Mouse (Mus musculus) regulatory T cell (primary cell): ENCODE results near the gene Olfr323.

Source experiments
- in situ Hi-C: fragments of 300-600 bp; cut with MboI, MseI; formaldehyde crosslinking; loops from one replicate; pipeline ENCODE4 v1.15.1; 2025; ENCODE audit warnings: high pct_unique_total_duplicates

Olfr323 gene

DNA sequence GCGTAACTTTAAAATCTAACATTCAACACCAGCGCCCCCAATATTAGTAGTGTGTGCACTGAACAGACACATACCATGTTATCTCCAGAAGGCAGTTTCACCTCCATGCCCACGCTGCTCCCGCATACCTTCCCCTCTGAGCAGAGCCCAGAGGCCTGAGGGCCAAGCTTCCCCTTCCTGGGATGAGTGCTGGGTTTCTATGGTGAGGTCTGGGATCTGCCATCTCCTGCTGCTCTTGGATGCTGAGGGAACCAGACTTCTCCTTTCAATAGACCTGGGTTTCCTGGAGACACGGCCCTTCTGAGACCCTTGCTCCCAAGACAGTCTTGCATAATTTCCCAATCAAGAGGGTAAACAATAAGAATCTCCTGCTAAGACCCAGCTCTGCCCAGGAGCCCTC, at the start of gene Olfr323:
Gene Olfr323, minus strand, starts transcription at position 101 of the 400 bp plus-strand sequence.
- in situ Hi-C loops, result no loop called here

DNA sequence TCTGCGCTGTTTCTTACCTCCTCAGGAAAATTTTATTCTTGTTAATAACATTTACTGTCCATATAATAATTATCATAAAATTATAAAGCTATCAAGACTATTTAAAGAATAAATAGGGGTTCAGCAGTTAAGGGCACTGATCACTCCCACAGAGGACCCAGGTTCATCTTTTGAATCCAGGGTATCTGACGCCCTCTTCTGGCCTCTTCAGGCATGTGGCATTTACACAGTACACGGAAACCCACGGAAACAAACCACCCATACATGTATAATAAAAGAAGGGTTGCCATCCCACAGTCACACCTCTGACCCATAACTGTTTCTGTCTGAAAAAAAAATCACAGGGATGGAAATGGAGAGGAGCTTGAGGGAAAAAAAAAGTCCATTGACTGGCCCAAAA, 41.5 kb upstream of the Olfr323 start:
- in situ Hi-C loops, result no loop called here

DNA sequence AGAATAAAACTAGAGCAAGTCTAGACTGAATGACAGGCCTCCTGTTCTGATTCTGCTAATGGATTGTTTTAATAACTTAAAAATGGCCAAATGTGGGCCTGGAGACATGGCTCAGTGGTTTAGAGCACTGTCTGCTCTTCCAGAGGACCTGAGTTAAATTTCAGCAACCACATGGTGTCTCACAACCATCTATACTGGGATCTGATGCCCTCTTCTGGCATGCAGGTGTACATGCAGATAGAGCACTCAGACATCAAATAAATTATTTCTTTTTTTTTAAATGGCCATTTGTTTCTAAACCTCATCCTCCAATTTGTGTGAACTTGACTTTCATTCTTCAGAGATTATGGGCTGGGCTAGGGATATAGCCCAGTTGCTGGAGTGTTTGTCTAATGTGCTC, 39.0 kb upstream of the Olfr323 start:
- in situ Hi-C loops, result no loop called here

DNA sequence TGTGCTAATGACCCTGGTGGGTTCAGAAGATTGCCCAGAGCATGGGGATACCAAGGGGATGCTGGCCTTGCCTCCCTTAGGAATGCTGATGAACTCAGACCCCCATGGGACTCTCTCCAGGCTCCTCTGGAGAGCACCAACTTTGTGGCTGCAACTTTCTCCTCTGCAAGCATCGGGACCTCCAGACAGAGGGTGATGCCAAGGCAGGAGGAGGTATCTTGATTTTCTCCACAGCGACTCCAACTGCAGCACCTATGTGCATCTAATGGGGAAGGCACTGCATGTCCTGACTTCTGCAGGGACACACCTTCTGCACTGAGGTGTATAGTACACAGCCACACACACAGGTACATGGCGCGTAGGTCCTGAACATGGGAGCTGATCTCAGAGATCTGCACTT, 28.3 kb upstream of the Olfr323 start, which contains the start of gene Olfr322:
Gene Olfr322, plus strand, starts transcription at position 187 of the 400 bp plus-strand sequence.
- in situ Hi-C loops, result no loop called here

DNA sequence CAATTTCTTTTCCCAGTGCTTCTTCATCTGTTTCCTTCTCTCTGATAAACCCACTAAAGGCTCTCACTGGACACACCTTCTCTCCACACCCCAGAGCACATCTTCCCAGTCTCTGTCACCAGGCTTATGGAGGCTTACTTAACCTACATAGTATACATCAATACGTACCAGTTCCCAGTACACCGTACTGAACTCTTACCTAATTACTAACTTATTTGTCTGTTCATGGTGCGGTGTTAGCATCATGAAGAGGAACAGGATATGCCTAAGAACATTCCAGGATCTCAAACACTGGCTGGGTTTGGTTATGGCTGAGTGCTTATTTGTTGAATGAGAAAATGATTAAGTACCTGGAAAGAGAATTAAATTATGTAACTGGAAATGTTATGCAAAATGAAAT, 24.9 kb upstream of the Olfr323 start:
- in situ Hi-C loops, result no loop called here

DNA sequence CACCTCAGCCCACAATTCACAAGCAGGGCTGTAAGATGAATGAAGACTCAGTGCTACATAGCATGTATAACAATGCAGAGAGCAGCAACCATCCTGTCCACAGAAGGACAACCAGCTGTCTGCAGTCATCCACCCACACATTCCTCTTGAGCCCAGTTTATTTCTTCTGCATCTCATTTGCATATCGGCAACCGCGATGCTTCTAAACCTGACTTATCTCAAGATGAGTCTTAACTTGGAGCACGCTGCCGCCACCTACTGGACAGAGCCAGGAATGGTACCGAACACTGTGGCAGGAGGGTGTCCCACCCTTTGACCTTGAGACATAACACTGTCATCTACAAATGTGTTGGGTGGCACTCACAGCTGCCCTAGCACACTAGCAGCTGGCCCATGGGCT, 13.0 kb upstream of the Olfr323 start:
- in situ Hi-C loops, result loop anchor here (10.0 kb wide), 1 partner anchor 389 kb away; no protein-coding TSS in a partner anchor

DNA sequence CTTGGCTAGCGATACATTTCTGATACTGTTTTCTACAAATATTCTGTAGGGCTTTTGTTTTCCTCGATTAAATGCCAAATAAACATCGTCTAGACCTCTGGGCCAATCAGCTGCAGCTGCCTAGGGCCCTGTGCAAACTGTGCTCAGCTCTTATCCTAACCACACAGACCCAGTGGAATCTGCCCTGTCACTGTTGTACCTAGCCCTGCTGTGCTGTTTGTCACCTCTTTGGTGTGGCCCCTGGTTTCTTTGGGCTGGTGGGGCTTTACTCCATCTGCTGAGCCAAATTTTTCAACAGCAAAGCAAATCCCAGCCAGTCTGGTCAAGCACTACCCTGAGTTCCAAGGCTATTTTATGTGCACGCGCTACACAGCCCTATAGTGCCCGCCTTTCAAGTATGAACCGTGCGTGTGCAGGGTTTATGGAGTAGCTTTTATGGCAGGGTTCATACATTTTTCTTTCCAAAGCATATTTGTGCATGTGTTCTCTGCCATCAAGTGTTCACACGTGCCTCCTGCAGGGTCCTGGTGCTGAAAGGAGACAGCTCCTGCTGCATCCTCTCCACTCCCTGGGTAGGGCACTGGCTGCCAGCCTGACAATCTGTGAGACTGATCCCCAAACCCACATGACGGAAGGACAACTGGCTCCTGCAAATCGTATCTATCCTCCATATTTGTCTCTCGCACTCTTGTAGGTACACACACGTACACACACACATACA, 11.5 kb upstream of the Olfr323 start:
- in situ Hi-C loops, result loop anchor here (10.0 kb wide), 1 partner anchor 387 kb away; no protein-coding TSS in a partner anchor

DNA sequence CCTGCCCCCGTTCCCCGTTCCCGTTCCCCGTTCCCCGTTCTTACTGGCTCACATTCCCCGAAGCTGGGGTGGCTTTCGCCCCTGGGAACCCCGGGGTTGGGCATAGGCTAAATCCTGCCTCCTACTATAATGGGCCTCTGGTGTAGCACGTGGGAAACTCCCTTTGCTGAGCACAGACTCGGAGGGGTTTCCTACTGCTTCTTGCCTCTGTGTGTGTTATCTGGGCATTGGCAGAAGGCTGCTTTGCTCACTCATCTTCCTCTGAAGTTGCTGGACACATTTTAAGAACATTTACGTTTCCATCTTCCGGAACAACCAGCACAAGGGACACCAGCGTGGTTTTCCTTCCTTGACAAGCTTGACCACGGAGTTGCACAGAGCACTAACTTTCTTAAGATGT, 10.8 kb upstream of the Olfr323 start:
- in situ Hi-C loops, result loop anchor here (10.0 kb wide), 1 partner anchor 386 kb away; no protein-coding TSS in a partner anchor

DNA sequence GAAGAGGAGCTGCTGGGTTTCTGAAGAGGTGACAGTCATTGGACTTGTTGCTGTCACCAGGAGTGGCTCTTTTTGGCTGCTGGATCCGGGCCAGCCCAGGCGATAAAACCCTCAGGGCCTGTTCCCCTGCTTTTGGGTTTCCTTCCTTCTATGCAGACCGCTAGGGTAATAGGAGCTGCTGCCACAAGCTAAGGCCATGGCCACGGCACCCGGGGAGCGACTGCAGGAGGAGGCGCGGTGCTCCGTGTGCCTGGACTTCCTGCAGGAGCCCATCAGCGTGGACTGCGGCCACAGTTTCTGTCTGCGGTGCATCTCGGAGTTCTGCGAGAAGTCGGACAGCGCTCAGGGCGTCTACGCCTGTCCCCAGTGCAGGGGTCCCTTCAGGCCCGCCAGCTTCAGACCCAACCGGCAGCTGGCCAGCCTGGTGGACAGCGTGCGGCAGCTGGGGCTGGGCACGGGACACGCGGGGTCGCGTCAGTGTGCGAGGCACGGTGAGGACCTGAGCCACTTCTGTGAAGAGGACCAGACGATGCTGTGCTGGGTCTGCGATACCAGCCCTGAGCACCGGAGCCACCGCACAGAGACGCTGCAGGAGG, 10.1 kb upstream of the Olfr323 start, which contains the start of gene Trim58:
Gene Trim58, plus strand, starts transcription at position 194 of the 596 bp plus-strand sequence.
- in situ Hi-C loops, result loop anchor here (10.0 kb wide), 1 partner anchor 386 kb away; no protein-coding TSS in a partner anchor

DNA sequence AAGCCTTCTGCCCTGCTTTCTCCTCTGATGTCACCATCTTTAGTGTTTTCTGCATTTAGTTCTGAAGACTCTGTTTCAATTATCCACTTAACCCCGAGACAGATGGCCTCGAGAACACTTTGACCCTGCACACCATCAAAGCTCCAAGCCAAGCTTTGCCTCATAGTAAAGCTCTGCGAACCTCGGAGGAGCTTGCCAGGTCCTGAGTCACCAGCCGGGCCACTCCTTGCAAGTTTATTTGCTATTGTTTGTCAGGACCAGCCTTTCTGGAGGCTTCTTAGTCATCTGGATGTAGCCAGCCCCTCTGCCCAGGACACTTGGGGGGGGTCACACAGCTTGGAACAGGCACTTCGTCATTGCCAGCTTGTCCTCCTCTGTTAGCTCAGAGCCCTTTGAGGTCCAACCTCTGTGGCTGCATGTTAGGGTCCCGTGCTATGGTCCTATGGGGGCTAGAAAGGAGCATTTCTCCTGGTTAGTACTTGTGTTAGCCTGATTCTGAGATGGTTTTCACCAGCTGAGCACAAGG, 7.9 kb upstream of the Olfr323 start:
- in situ Hi-C loops, result no loop called here

DNA sequence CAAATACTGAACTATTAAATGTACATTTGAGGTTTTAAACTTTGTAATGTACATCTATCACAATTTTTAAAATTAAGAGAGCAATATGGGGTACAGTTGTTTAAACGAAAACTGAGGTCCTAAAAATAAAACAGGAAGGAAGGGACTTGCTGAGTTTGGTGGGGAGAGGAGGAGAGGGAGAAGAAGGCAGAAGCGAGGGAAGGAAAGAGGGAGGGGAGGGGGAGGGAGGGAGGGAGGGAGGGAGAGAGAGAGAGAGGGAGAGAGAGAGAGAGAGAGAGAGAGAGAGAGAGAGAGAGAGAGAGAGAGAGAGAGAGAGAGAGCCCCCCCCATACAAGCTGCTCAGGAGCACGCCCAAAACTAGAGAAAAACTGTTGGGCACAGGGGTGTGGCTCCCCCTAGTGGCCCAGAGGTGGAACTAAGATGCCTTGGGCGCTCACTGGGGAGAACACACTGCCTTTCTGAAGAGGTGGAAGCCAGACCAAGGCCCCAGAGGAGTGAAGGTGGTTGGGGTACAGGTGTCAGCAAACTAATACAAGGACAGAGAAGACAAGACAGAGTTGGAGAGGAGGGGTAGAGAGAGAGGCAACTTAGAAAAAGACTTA, 6.2 kb upstream of the Olfr323 start:
- in situ Hi-C loops, result no loop called here

DNA sequence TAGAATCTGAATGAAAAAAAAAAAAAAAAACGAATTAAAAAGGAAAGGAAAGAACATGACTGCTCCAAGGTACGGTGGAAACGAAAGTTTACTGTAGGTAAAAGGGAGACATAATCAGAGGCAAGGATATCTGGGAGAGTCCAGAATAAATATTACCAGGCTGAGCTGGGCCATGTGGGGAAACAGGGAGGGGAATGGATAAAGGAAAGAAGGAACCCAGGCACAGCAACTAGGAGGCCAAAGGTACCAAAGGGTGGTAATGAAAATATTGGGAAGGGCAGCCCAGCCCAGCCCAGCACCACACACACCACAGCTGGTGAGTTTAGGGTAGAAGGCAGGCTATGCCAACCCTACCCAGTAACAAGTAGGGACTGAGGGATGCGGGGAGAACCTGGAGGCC, 4.6 kb upstream of the Olfr323 start:
- in situ Hi-C loops, result no loop called here

DNA sequence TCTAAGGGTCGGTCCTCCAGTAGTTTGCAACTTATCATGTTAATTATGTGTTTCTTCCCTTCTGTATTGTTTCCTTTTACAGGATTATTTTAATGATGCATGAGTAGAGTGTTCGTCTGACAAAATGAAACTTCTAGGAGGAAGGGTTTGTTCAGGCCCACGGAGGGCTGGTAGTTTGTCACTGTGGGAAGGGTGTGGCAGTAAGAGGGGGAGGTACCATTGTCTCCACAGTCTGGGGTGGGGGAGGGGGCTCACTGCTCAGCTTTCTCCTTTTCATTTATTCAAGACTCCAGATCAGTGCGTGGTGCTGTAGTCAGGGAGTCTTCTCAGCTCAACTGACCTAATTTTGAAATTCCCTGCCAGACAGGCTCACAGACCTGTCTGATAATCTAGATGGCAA, 4.2 kb downstream of the Olfr323 start:
- in situ Hi-C loops, result no loop called here

DNA sequence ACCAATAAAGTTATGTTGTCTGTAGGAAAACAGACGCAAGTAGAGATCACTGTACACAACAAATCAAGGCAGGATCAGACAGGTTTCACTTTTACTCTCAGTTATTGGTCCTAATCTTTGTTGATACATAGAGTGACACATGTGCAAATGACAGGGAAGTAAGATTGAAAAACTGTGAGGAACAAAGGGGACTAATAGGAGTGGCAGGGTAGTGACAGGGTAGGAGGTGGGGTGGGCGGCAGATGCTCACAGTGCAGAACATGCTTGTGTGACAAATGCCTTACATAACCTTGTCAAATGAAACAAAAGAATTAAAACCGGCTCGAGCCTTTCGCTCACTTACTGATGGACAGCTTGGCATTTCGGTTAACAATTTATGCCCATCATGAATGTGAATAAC, 11.5 kb downstream of the Olfr323 start:
- in situ Hi-C loops, result no loop called here

DNA sequence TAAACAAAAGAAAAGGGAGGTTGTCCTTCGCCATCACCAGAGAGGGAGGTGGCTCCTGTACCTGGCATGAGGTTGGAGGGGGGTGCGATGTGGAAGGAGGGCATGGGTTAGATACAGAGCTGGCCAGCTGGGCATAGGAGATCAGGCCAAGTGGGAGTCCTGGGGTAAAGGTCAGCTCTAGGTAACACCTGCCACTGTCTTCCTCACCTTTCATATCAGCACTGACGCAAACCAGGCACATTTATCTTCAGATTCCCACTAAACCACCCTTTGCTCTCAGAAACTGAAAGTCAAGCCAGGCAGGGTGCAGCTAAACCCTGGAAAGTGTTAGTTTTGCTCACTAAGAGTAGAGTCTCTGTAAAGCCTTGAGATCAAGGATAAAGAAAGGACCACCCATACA, 11.9 kb downstream of the Olfr323 start:
- in situ Hi-C loops, result no loop called here

DNA sequence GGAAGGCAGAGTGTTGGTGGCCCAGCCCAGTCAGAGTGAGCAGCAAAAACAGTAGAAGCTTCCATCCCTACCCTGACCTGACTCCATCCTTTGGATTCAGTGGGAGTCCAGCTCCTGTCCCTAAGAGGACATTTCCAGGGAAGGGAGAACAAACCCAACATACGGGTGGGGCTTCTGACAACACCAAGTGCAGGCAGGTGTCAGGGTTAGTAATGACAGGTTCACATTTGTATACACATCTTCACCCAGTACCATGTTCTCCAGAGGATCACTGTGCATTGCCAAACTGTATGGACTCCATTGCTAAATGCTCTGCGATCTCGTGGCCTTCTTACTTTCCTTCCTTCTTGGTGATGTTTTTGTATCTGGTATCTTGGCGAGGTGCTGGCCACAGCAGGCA, 14.3 kb downstream of the Olfr323 start, which contains the start of gene 2210407C18Rik:
Gene 2210407C18Rik, minus strand, starts transcription at position 101 of the 400 bp plus-strand sequence.
- in situ Hi-C loops, result no loop called here

DNA sequence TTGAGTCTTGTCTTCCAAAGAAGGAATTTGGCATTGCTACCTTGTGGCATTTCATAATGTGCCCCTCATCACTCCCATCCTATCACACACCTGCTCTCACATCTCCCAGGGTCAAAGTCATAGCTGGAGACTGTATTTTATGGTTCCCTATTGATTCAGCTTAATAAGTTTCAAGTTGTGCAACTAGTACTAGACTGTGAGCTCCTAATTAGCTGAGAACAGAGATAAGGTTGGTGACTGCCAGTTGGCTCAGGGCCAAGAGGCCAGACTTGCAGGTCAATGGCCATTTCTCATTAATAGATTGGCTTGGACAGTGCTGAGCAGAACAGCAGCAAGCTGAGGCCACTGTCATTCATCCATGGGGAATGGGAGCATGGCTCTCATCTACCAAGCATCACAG, 15.8 kb downstream of the Olfr323 start:
- in situ Hi-C loops, result no loop called here

DNA sequence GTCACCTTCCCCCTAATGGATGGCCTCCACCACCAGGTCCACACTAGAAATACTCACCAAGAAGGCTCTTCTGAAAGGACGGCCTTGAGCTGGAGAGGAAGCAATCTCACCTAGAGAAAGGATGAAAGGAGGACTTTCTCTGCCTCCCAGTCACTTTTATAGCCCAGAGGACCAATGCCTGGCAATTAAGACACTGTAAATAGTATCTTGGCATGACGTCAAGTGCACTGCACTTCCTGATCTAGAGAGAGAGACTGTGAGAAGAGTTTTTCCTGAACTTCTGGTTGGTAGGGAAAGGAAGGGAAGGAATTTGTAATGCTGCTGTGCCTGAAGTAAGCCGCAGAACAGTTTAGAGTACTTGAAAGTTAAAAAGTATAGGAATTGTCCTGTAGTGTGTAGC, 16.9 kb downstream of the Olfr323 start:
- in situ Hi-C loops, result no loop called here

DNA sequence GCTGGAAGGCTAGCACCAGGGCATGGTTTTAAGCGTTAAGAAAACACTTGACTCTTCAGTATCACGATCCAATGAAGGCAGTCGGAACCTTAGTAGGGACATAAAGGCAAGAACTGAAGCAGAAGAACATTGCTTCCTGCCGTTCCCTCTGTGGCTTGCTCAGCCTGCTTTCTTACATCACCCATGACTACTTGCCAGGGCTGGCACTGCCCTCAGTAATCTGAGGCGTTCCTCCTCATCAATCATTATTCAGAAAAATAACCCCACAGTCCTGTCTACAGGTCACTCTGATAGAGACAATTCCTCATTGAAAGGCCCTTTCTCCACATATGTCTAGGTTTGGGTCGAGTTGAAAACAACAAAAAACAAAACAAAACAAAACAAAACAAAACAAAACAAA, 23.3 kb downstream of the Olfr323 start:
- in situ Hi-C loops, result no loop called here

DNA sequence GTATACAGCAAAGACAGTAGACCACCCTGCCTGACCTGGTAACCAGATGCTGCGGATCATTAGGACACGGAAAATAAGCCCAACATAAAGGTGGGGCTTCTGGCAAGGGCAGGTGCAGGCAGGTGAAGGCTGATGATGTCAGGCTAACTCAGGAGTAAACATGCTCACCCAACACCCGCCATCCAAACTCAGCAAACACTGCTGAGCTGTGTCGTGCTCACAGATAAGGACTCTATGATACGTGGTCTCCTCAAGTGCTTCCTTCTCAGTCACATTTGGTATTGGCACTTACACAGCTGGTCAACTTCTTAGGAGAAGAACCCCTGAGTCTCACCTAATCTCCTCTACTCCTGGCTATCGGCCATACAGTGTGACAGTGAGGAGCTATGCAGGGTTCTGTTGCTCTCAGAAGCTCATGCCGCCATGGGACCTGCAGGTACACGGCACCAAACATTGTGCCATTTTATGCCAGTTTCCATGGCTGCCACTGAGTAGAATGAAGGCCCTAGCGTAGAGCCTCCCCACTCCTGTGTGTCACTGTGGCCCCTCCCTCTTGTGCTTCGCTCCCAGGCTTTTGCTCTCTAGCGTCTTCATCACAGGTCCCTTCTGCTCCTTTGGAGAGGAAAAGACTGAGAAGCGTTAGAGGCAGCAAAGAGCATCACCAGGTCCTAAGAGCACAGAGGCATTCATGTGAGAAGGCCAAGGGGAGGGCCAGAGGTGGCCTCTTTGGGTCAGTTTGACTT, 24.0 kb downstream of the Olfr323 start:
- in situ Hi-C loops, result no loop called here

DNA sequence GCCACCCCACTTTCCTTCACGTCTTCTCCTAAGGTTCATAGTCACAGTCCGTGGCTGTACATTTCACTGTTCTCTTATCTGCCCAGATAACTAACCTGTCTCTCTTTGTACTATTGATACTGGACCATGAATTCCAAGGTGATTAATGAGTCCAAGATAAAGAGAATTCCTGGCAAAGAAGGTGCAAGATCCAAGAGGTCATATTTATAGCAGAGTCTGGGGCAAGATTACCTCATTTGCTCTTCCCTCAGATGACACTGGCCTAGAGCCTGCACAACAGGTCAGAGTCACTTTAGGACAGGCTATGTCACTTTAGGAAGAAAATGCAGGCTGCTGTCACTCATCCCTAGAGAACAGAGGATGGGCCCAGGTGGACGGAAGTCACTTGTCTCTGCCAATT, 25.1 kb downstream of the Olfr323 start:
- in situ Hi-C loops, result no loop called here

DNA sequence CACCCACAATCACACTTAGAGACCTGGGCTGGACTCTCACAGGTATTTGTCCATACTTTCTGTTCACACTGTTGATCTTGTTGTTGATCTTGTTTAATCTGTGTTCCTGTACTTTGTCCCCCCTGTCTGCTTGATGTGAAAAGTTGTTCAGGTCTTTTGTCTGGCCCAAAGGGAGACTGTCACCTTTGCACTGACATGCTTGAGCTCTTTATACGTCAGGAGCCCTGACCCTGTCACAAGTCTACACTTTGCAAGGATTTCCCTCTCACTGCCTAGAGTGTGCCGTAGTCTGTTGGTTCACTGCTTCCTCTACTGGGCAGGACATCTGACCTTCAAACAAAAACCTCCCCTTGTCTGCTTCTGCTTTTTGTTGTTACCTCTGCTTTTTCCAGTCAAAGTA, 25.6 kb downstream of the Olfr323 start:
- in situ Hi-C loops, result no loop called here
